Mouse (Mus musculus) splenic B cell, adult 2 months (primary cell): Measurements from ENCODE around the gene Dtx3l.
A peak's percentile ranks its signal among the peaks of the same experiment; 100 is the strongest.

Experiments
- DNase-seq: peaks from one replicate; pipeline ENCODE4 v3.0.0-alpha.2; 2011; ENCODE audit warnings: low read depth, low spot score
- H3K27me3 ChIP-seq: 2 replicates; pipeline ENCODE4 v1.6.1; 2012; ENCODE audit warnings: mild to moderate bottlenecking, low read length, moderate library complexity, mixed read lengths; ENCODE audit not compliant: control insufficient read depth, poor library complexity, insufficient read depth, severe bottlenecking
- H3K36me3 ChIP-seq: 2 replicates; pipeline ENCODE4 v1.6.1; 2012; ENCODE audit warnings: mild to moderate bottlenecking, low read length, moderate library complexity, mixed read lengths; ENCODE audit not compliant: control insufficient read depth, poor library complexity, insufficient read depth, severe bottlenecking

Dtx3l gene

GRCm38 (mm10) chr16:35951216-35951615, 12.3 kb upstream of the Dtx3l start:
- no peaks in the 10 kb centered on the region for H3K27me3 ChIP-seq
- DNase-seq, result no peak
- H3K36me3 ChIP-seq, result peaks cover 28% of the 10 kb centered on the region

GRCm38 (mm10) chr16:35949264-35949663, 10.3 kb upstream of the Dtx3l start:
- H3K27me3 ChIP-seq, result no peaks in the 10 kb centered on the region
- no peak for DNase-seq
- peaks cover 18% of the 10 kb centered on the region for H3K36me3 ChIP-seq

- Histone ChIP-seq H3K27me3 (no peaks in the 10 kb centered on the region), H3K36me3 (peaks cover 18% of the 10 kb centered on the region)
- DNase-seq, result peak; percentile 48
Observed at GRCm38 (mm10) chr16:35941382-35941781, 2.4 kb upstream of the Dtx3l start.

GRCm38 (mm10) chr16:35939690-35940089, 739 bp upstream of the Dtx3l start:
- no peaks in the 10 kb centered on the region for H3K27me3 ChIP-seq
- H3K36me3 ChIP-seq, result peaks cover 18% of the 10 kb centered on the region
- peak; percentile 95 for DNase-seq

GRCm38 (mm10) chr16:35939261-35939660, 310 bp upstream of the Dtx3l start:
- Histone ChIP-seq H3K27me3 (no peaks in the 10 kb centered on the region), H3K36me3 (peaks cover 18% of the 10 kb centered on the region)
- no peak for DNase-seq

- DNase-seq, result no peak
- Histone ChIP-seq H3K36me3 (peaks cover 15% of the 10 kb centered on the region), H3K27me3 (no peaks in the 10 kb centered on the region)
Observed at GRCm38 (mm10) chr16:35933181-35933580, 5.8 kb downstream of the Dtx3l start.

GRCm38 (mm10) chr16:35932179-35933055, 6.5 kb downstream of the Dtx3l start:
- no peaks in the 10 kb centered on the region for H3K27me3 ChIP-seq
- H3K36me3 ChIP-seq, result peaks cover 15% of the 10 kb centered on the region
- no peak for DNase-seq

- Histone ChIP-seq H3K36me3 (no peaks in the 10 kb centered on the region), H3K27me3 (no peaks in the 10 kb centered on the region)
- DNase-seq, result no peak
Observed at GRCm38 (mm10) chr16:35924341-35924740, 14.6 kb downstream of the Dtx3l start.

- H3K36me3 ChIP-seq, result no peaks in the 10 kb centered on the region
Observed at GRCm38 (mm10) chr16:35923546-35924198, 15.3 kb downstream of the Dtx3l start.

GRCm38 (mm10) chr16:35922301-35922895, 16.6 kb downstream of the Dtx3l start:
- Histone ChIP-seq H3K36me3 (no peaks in the 10 kb centered on the region), H3K27me3 (no peaks in the 10 kb centered on the region)
- DNase-seq, result no peak

More at GRCm38 (mm10) chr16:35923546-35924198, 15.3 kb downstream of the Dtx3l start:
- H3K27me3 ChIP-seq, result no peaks in the 10 kb centered on the region
- DNase-seq, result no peak

- DNase-seq, result no peak
- Histone ChIP-seq H3K27me3 (no peaks in the 10 kb centered on the region), H3K36me3 (no peaks in the 10 kb centered on the region)
Observed at GRCm38 (mm10) chr16:35921676-35922235, 17.2 kb downstream of the Dtx3l start.

GRCm38 (mm10) chr16:35918721-35919543, 20.0 kb downstream of the Dtx3l start:
- peak; percentile 49 for DNase-seq
- Histone ChIP-seq H3K36me3 (no peaks in the 10 kb centered on the region), H3K27me3 (no peaks in the 10 kb centered on the region)

GRCm38 (mm10) chr16:35914301-35914700, 24.6 kb downstream of the Dtx3l start:
- Histone ChIP-seq H3K36me3 (no peaks in the 10 kb centered on the region), H3K27me3 (peaks cover 2% of the 10 kb centered on the region; the same call in 1 of the 2 replicates)
- DNase-seq, result no peak

GRCm38 (mm10) chr16:35913526-35913925, 25.4 kb downstream of the Dtx3l start:
- Histone ChIP-seq H3K36me3 (no peaks in the 10 kb centered on the region), H3K27me3 (peaks cover 2% of the 10 kb centered on the region; the same call in 1 of the 2 replicates)
- peak; percentile 67 for DNase-seq
